Mouse (Mus musculus) limb, embryonic 15.5 days (tissue): ENCODE data around the gene Rnf103. TPM values are rescaled to one million over a fixed set of nuclear protein-coding genes. Genes with fewer than 3 reads are reported as not detected.
A peak's percentile ranks its signal among the peaks of the same experiment; 100 is the strongest.
"Not testable (repeated sequence)": the region's sequence is repeated elsewhere in the genome, so short reads cannot be mapped to it uniquely, and the experiment has no call there.

Source experiments
- ATAC-seq: fragments of 200-750 bp; cut with Nextera tagmentation; 2 replicates; pipeline ENCODE4 v1.8.0; 2017; ENCODE audit warnings: low read depth, moderate TSS enrichment; ENCODE audit not compliant: insufficient number of reproducible peaks, low FRiP score, low TSS enrichment
- H3K27ac ChIP-seq: fragments of 300-500 bp; sonication (generic); 2 replicates; pipeline ENCODE4 v1.5.1; 2015; ENCODE audit warnings: moderate library complexity, mild to moderate bottlenecking, inconsistent platforms
- H3K27me3 ChIP-seq: fragments of 300-500 bp; sonication (generic); 2 replicates; pipeline ENCODE4 v1.6.1; 2015; ENCODE audit warnings: inconsistent platforms
- H3K36me3 ChIP-seq: fragments of 300-500 bp; sonication (generic); 2 replicates; pipeline ENCODE4 v1.6.1; 2015; ENCODE audit warnings: inconsistent platforms
- H3K4me1 ChIP-seq: fragments of 300-500 bp; sonication (generic); 2 replicates; pipeline ENCODE4 v1.6.1; 2015; ENCODE audit warnings: inconsistent platforms
- H3K4me2 ChIP-seq: fragments of 300-500 bp; sonication (generic); 2 replicates; pipeline ENCODE4 v1.6.1; 2015; ENCODE audit warnings: mild to moderate bottlenecking, inconsistent platforms
- H3K4me3 ChIP-seq: fragments of 300-500 bp; sonication (generic); 2 replicates; pipeline ENCODE4 v1.5.1; 2015; ENCODE audit warnings: mild to moderate bottlenecking, inconsistent platforms
- H3K9ac ChIP-seq: fragments of 300-500 bp; sonication (generic); 2 replicates; pipeline ENCODE4 v1.6.1; 2015; ENCODE audit warnings: inconsistent platforms
- H3K9me3 ChIP-seq: fragments of 300-500 bp; sonication (generic); 2 replicates; pipeline ENCODE4 v1.6.1; 2016; ENCODE audit warnings: inconsistent platforms
- WGBS: fragments of 180-500 bp; shearing (Covaris S2); methylation state at CpG from one replicate; pipeline ENCODE4 v1.1.7; 2015; 5-methylcytosine and 5-hydroxymethylcytosine counted together
- polyA plus RNA-seq: library from polyadenylated mRNA; unstranded; fragments of >200 nt; fragmentation: Nextera tagmentation; extraction: Ambion mirVana; gene quantifications from 2 replicates; pipeline ENCODE4 v1.2.1, GENCODE M21; 2015

The Rnf103 gene
- polyA plus RNA-seq, 1 experiment from 2014 or later: 16.1 TPM

DNA sequence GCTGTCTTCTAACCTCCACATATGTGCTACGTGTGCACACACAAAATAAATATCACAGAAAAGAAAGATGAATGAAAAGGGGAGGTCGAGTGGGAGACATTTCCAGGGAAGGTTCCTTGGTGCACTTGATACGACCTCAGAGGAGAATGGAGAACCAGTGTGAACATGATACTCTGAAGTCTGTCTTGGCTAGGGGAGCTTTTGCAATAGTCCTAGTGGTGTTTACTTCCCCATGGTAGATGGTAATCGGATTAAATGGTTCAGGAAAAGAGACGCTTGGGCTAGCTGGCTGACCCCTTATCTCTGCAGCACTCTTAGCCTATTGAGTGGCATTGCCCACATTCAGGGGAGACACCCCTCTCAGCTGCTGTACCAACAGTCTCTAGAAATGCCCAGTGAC is 16.9 kb upstream of the Rnf103 start:
- no peak overlapping the region for H3K9ac ChIP-seq
- H3K36me3 ChIP-seq: no peaks in the 10 kb centered on the region
- no peak overlapping the region for H3K4me3 ChIP-seq
- H3K4me1 ChIP-seq: no peaks in the 10 kb centered on the region
- H3K9me3 ChIP-seq: no peaks in the 10 kb centered on the region
- no peaks in the 10 kb centered on the region for H3K27me3 ChIP-seq
- no peak overlapping the region for H3K4me2 ChIP-seq
- no peak for ATAC-seq
- WGBS: 73% methylated on average over 5 of the region's 5 CpGs
- H3K27ac ChIP-seq: no peak overlapping the region

DNA sequence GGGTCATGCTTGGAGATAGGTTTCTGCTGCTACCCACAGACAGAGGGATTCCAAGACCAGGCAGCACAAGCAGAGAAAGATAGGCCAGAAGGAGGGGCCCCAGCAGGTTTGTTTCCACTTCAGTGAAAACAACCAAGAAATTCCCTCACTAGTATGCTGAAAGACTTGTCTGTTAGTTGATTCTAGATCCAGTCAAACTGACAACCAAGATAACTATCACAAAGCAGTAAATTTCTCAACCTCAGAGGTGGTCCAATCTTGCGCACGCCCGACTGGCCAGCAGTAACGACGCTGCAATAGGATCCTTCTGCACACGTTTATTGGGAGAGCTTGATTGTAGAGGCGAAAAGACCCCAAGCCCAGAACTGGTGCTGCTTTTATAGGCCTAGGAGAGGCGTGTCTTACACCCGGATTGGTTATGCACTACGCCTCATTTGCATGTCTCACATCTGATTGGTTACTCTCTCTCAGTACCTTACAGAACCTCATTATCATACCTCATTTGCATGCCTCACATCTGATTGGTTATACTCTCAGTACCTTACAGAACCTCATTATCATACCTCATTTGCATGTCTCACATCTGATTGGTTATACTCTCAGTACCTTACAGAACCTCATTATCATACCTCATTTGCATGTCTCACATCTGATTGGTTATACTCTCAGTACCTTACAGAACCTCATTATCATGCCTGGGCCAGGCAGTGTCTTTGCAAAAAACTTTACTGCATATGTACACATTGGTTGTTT is 14.7 kb upstream of the Rnf103 start:
- H3K9me3 ChIP-seq, H3K4me2 ChIP-seq, H3K27me3 ChIP-seq, H3K9ac ChIP-seq, ATAC-seq, H3K4me3 ChIP-seq, H3K36me3 ChIP-seq, H3K27ac ChIP-seq, H3K4me1 ChIP-seq: not testable (repeated sequence)
- WGBS: 81% methylated on average over 10 of the region's 10 CpGs

DNA sequence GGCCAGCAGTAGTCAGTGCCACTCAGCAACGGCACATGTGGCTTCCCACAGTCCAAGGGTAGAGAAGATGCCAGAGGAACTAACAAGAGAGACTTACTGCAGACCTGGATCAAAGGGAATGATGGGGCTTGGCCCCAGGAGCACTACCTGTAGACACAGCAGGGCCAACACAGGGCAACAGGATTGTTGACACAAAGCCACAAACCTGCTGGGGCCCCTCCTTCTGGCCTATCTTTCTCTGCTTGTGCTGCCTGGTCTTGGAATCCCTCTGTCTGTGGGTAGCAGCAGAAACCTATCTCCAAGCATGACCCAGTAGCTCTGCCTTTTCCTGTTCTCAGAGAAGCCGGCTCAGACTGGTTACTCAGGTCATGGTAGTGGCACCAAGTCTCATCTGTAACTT is 14.1 kb upstream of the Rnf103 start:
- H3K36me3 ChIP-seq, H3K9ac ChIP-seq, ATAC-seq, H3K4me1 ChIP-seq, H3K27me3 ChIP-seq, H3K4me2 ChIP-seq, H3K27ac ChIP-seq, H3K4me3 ChIP-seq, H3K9me3 ChIP-seq: not testable (repeated sequence)
- WGBS: 89% methylated on average over 2 of the region's 2 CpGs

DNA sequence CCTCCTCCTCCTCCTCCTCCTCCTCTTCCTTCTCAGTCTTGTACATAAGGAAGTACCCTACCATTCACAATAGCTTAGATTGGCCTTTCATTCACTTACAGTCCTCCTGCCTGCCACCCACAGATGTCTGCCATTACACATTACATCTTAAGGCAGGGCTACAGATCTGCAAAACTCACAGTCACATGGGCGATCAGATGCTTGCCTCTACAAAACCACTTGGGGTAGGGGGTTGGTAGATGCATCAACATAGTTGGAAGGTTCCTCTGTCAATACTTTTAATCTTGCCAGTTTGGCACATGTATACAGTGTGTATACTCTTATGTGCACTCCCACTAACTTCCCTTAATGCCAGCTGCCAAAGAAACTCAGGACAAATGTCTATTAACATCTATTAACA is 13.6 kb upstream of the Rnf103 start:
- no peak overlapping the region for H3K9ac ChIP-seq
- H3K27me3 ChIP-seq: no peaks in the 10 kb centered on the region
- no peaks in the 10 kb centered on the region for H3K36me3 ChIP-seq
- H3K27ac ChIP-seq: no peak overlapping the region
- ATAC-seq: no peak
- H3K9me3 ChIP-seq: no peaks in the 10 kb centered on the region
- no peaks in the 10 kb centered on the region for H3K4me1 ChIP-seq
- no peak overlapping the region for H3K4me3 ChIP-seq
- no peak overlapping the region for H3K4me2 ChIP-seq
- whole genome bisulfite sequencing: 82% methylated on average over 1 of the region's 1 CpGs

- H3K27me3 ChIP-seq: no peaks in the 10 kb centered on the region
- ATAC-seq: no peak
- no peak overlapping the region for H3K9ac ChIP-seq
- WGBS: 75% methylated on average over 7 of the region's 7 CpGs
- H3K4me2 ChIP-seq: no peak overlapping the region
- no peak overlapping the region for H3K4me3 ChIP-seq
- H3K4me1 ChIP-seq: no peaks in the 10 kb centered on the region
- H3K36me3 ChIP-seq: no peaks in the 10 kb centered on the region
- H3K9me3 ChIP-seq: no peaks in the 10 kb centered on the region
- H3K27ac ChIP-seq: no peak overlapping the region
These were observed 12.6 kb upstream of the Rnf103 start for GRCm38 (mm10) chr6:71481136-71481535.

GRCm38 (mm10) chr6:71485246-71485645 is 8.4 kb upstream of the Rnf103 start:
- H3K27me3 ChIP-seq: no peaks in the 10 kb centered on the region
- H3K4me3 ChIP-seq: no peak overlapping the region
- no peaks in the 10 kb centered on the region for H3K4me1 ChIP-seq
- ATAC-seq: no peak
- H3K9me3 ChIP-seq: no peaks in the 10 kb centered on the region
- H3K27ac ChIP-seq: no peak overlapping the region
- H3K9ac ChIP-seq: no peak overlapping the region
- H3K4me2 ChIP-seq: no peak overlapping the region
- 80% methylated on average over 5 of the region's 5 CpGs for WGBS
- no peaks in the 10 kb centered on the region for H3K36me3 ChIP-seq

DNA sequence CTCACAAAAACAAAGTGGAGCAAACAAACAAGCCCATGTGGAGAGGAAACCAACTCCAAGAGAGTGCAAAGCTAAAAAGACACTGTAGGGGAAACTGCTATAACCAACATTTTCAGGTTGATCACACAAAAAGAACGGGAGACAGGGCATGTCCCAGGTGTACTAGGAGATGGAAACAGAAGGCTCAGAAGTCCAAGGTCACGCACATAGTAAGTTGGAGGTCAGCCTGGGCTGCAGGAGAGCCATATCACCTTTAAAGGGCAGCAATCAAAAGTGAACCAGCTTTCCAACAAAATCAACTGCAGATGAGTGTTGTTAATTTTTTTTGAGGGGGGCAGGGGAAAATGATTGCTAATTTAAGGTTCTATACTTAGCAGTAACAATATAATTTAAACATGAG is 7.5 kb upstream of the Rnf103 start:
- no peaks in the 10 kb centered on the region for H3K27me3 ChIP-seq
- whole genome bisulfite sequencing: 59% methylated on average over 2 of the region's 2 CpGs
- no peak overlapping the region for H3K27ac ChIP-seq
- no peak overlapping the region for H3K4me2 ChIP-seq
- H3K9me3 ChIP-seq: no peaks in the 10 kb centered on the region
- no peak for ATAC-seq
- no peak overlapping the region for H3K9ac ChIP-seq
- H3K36me3 ChIP-seq: no peaks in the 10 kb centered on the region
- no peak overlapping the region for H3K4me3 ChIP-seq
- H3K4me1 ChIP-seq: no peaks in the 10 kb centered on the region

DNA sequence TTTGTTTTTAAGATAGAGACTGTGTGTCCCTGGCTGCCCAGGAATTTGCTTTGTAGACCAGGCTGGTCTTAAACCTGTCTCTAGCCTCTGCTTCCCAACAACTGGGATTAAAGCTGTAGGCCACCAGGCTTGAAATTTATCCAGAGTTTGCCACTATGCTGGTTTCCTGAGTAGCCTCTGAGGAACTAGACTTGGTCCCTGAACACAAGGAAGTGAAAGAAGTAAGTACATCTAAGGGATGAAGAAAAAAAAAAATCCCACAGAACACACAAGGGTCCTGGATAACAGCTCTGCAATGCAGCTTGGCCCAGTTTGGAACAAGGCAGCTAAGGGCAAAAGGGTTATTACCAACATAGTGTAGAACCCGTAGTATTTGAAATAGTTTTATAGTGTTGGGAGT is 6.8 kb upstream of the Rnf103 start:
- no peaks in the 10 kb centered on the region for H3K9me3 ChIP-seq
- ATAC-seq: no peak
- H3K27me3 ChIP-seq: no peaks in the 10 kb centered on the region
- 70% methylated on average over 1 of the region's 1 CpGs for WGBS
- H3K9ac ChIP-seq: no peak overlapping the region
- no peaks in the 10 kb centered on the region for H3K4me1 ChIP-seq
- H3K4me2 ChIP-seq: no peak overlapping the region
- no peaks in the 10 kb centered on the region for H3K36me3 ChIP-seq
- H3K27ac ChIP-seq: no peak overlapping the region
- H3K4me3 ChIP-seq: no peak overlapping the region

GRCm38 (mm10) chr6:71487966-71488365 is 5.7 kb upstream of the Rnf103 start:
- H3K27me3 ChIP-seq: no peaks in the 10 kb centered on the region
- no peaks in the 10 kb centered on the region for H3K9me3 ChIP-seq
- ATAC-seq: no peak
- no peak overlapping the region for H3K4me3 ChIP-seq
- no peak overlapping the region for H3K4me2 ChIP-seq
- 43% methylated on average over 3 of the region's 4 CpGs for WGBS
- no peak overlapping the region for H3K27ac ChIP-seq
- no peak overlapping the region for H3K9ac ChIP-seq
- H3K36me3 ChIP-seq: no peaks in the 10 kb centered on the region
- H3K4me1 ChIP-seq: peaks cover 5% of the 10 kb centered on the region; the same call in 1 of the 2 replicates

GRCm38 (mm10) chr6:71492136-71492535 is 1.6 kb upstream of the Rnf103 start:
- Histone ChIP-seq H3K27me3 (no peaks in the 10 kb centered on the region), H3K4me1 (peaks cover 15% of the 10 kb centered on the region), H3K9me3 (no peaks in the 10 kb centered on the region), H3K36me3 (no peaks in the 10 kb centered on the region), H3K27ac (peak overlapping the region; percentile 73), H3K4me2 (no peak overlapping the region), H3K9ac (no peak overlapping the region), H3K4me3 (no peak overlapping the region)
- no peak for ATAC-seq
- 27% methylated on average over 4 of the region's 4 CpGs for WGBS

- Histone ChIP-seq H3K36me3 (no peaks in the 10 kb centered on the region), H3K9me3 (no peaks in the 10 kb centered on the region), H3K27me3 (no peaks in the 10 kb centered on the region), H3K27ac (peak overlapping the region; percentile 97), H3K4me2 (peak overlapping the region; percentile 52), H3K4me1 (peaks cover 15% of the 10 kb centered on the region), H3K9ac (peak overlapping the region; percentile 98), H3K4me3 (peak overlapping the region; percentile 91)
- WGBS: 11% methylated on average over 21 of the region's 22 CpGs
- no peak; the same call in 1 of the 2 replicates for ATAC-seq
These were observed 679 bp upstream of the Rnf103 start for GRCm38 (mm10) chr6:71492756-71493674.

DNA sequence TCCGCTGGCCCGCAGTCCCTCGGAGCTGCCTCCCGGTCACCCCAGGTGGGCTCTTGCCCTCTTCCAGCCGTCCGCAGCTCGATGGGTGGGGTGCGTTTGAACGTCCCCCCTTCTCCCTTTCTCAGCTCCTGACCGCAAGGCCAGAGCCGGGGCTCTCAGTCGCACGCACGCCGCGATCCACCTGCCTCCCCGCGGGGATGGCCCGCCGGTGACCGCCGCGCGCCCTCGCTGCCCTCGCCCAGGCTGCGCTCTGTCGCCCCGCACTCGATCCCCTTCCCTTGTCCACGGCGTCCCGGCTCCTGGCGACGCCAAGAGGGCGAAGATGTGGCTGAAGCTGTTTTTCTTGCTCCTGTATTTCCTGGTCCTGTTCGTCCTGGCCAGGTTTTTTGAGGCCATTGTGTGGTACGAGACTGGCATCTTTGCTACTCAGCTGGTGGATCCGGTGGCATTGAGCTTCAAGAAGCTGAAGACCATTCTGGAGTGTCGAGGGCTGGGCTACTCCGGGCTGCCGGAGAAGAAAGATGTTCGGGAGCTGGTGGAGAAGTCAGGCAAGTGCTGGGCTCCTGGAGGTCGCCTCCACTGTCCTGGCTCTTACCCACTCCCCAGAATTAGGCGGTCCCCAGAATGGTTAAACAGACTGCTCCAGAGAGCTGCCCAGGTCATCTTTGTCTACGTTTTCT is 787 bp downstream of the Rnf103 start:
- Histone ChIP-seq H3K27ac (peak overlapping the region; percentile 97), H3K4me1 (peaks cover 15% of the 10 kb centered on the region), H3K9me3 (no peaks in the 10 kb centered on the region), H3K27me3 (no peaks in the 10 kb centered on the region), H3K4me2 (peak overlapping the region; percentile 52), H3K9ac (peak overlapping the region; percentile 98), H3K36me3 (0 out of 2 replicates have a peak, but pooled peaks cover 2% of the 10 kb centered on the region), H3K4me3 (peak overlapping the region; percentile 91)
- WGBS: under 1% methylated on average over 46 of the region's 46 CpGs
- no peak; the same call in 1 of the 2 replicates for ATAC-seq
